Mouse (Mus musculus): ENCODE measurements at regions not wholly inside any gene's neighbourhood (a gene's known extent, or its start where the extent isn't known, plus 50 kb on each side); places are given as distances from the start of the nearest gene placed in this dataset.
A peak's percentile ranks its signal among the peaks of the same experiment; 100 is the strongest.

DNA sequence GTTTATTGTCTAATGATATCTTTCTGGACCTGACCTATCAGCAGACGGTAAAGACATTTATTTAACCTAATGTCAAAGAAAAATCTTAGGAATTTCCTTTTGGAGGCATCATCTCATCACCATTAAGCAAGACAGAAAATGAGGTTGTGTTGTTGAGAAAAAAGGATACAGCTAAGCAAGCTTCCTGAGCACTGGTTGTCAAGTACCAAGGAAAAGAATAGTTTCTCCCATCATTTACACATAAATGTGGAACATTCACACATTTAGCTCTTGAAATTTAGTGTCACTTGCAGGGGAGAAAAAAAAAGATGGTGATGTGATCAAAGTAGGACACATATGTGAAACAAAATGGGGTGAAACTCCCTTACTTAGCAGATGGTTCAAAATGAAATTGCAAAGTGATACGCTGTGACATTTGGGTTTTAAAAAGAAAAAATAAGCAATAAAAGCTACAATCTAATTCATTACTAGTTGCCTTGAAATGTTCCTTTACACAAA, 157.7 kb upstream of the 1700009N14Rik start:
- WGBS, result 84% methylated on average over 2 of the region's 2 CpGs
- H3K36me3 ChIP-seq, result no peaks in the 10 kb centered on the region
- H3K4me3 ChIP-seq, result no peak overlapping the region
- H3K27ac ChIP-seq, result no peak overlapping the region
- no peaks in the 10 kb centered on the region for H3K27me3 ChIP-seq
- no peaks in the 10 kb centered on the region for H3K9me3 ChIP-seq
- no peaks in the 10 kb centered on the region for H3K4me1 ChIP-seq
- no peak for ATAC-seq (ENCODE audit: insufficient number of reproducible peaks, insufficient read depth, low FRiP score, low TSS enrichment, low read depth)
- H3K9ac ChIP-seq, result no peak overlapping the region
- no peak overlapping the region for H3K4me2 ChIP-seq

DNA sequence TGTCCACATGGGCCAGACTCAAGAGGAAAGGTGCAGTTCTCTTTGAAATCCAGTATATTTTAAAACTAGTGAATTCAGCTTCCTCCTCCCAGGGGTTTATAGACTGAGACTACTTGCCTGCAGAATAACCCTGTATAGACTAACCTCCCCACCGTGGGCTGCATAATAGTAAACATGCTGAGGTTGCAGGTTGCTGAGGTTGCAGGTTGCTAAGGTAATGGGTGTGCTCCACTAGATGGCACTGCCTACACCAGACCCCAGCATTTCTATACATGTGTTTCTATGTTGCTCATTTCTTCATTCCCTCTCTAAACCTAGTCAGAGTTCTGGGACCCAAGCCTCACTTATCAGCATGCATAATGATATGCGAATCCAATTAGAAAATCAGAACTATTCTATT, 140.0 kb upstream of the 1700009N14Rik start:
- no peaks in the 10 kb centered on the region for H3K36me3 ChIP-seq
- H3K9me3 ChIP-seq, result no peaks in the 10 kb centered on the region
- no peak overlapping the region for H3K27ac ChIP-seq
- H3K9ac ChIP-seq, result no peak overlapping the region
- H3K4me2 ChIP-seq, result no peak overlapping the region
- 53% methylated on average over 2 of the region's 2 CpGs for WGBS
- H3K4me1 ChIP-seq, result no peaks in the 10 kb centered on the region
- peak; percentile 43; the same call in 1 of the 2 replicates for ATAC-seq (ENCODE audit: insufficient number of reproducible peaks, insufficient read depth, low FRiP score, low TSS enrichment, low read depth)
- no peaks in the 10 kb centered on the region for H3K27me3 ChIP-seq
- no peak overlapping the region for H3K4me3 ChIP-seq

DNA sequence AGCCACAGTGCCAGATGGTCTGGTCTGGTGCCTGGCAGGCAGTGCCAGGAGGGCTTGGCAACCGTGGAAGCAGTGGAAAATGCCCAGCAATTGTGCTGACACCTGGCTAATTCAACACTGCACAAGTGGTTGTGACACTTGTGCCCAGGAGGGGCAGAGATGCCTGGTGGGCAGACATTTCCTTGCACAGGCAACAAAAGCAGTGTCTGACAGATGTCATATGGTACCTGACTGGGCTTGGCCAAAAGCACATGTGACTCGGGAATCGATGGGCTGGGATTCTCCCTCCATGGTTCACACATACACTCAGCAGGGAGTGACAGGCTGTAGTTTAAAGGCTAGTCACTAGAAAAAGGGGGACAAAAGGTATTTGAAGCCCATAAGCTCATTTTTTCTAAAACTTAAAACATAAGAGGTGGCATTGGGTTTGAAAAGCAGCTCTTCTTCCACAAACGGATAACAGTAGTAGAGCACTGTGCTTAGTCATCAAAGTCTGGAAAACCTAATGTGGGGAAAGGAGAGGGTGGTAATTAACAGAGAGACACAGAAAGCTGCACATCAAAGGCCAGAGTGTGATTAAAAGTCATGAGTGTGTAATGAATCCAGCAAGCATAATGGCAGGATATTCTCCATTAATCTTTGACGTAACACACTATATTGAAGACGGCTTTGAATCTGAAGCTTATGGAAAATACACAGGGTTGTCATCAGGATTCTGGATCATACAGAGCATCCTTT, 105.5 kb upstream of the 1700009N14Rik start:
- no peak for ATAC-seq (ENCODE audit: insufficient number of reproducible peaks, insufficient read depth, low FRiP score, low TSS enrichment, low read depth)
- WGBS, result 77% methylated on average over 6 of the region's 6 CpGs
- no peak overlapping the region for H3K27ac ChIP-seq

DNA sequence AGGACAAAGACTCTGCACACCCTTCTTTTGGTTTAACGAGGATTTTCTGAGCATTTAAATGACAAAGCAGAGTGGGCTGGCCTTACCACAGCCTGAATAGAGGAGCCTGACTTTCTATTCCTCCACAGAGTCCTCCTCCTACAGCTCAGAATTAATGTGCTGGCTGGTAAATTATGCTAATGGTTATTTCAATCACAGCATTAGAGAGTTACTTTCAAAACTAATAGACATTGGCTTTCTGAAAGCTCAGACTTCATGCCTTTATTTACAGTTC, 105.0 kb upstream of the 1700009N14Rik start:
- ATAC-seq (ENCODE audit: insufficient number of reproducible peaks, insufficient read depth, low FRiP score, low TSS enrichment, low read depth), result no peak
- Histone ChIP-seq H3K9ac (no peak overlapping the region), H3K4me1 (no peaks in the 10 kb centered on the region), H3K4me2 (no peak overlapping the region), H3K27me3 (no peaks in the 10 kb centered on the region), H3K36me3 (no peaks in the 10 kb centered on the region), H3K9me3 (no peaks in the 10 kb centered on the region), H3K27ac (no peak overlapping the region), H3K4me3 (no peak overlapping the region)
- WGBS, result 34% methylated on average over 1 of the region's 1 CpGs

More for the DNA sequence above, 105.5 kb upstream of the 1700009N14Rik start:
- Histone ChIP-seq H3K9ac (no peak overlapping the region), H3K27me3 (no peaks in the 10 kb centered on the region), H3K36me3 (no peaks in the 10 kb centered on the region), H3K4me2 (no peak overlapping the region), H3K4me3 (no peak overlapping the region), H3K4me1 (no peaks in the 10 kb centered on the region), H3K9me3 (no peaks in the 10 kb centered on the region)

DNA sequence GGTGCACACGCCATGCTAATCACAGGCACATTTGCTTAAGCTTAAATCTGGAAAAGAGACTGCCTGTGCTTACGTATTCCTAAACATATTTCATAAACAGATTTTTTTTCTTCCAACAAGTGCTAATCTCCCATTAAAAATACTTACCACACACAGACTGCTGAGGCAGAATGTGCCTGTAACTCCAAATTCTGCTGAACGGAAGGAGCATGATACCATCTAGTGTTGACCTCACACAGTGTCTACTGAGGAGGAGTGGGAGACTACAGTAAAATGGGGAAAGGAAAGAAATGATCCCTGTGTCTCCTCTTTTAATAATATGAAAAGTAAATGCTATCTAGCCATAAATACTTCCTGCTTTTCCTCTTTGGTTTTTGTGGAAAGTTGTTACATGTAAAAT, 81.9 kb upstream of the 1700009N14Rik start:
- Histone ChIP-seq H3K9ac (no peak overlapping the region), H3K9me3 (no peaks in the 10 kb centered on the region), H3K4me1 (no peaks in the 10 kb centered on the region), H3K27me3 (no peaks in the 10 kb centered on the region), H3K4me3 (no peak overlapping the region), H3K4me2 (no peak overlapping the region), H3K36me3 (no peaks in the 10 kb centered on the region), H3K27ac (no peak overlapping the region)
- ATAC-seq (ENCODE audit: insufficient number of reproducible peaks, insufficient read depth, low FRiP score, low TSS enrichment, low read depth), result no peak
- WGBS, result 73% methylated on average over 3 of the region's 3 CpGs

DNA sequence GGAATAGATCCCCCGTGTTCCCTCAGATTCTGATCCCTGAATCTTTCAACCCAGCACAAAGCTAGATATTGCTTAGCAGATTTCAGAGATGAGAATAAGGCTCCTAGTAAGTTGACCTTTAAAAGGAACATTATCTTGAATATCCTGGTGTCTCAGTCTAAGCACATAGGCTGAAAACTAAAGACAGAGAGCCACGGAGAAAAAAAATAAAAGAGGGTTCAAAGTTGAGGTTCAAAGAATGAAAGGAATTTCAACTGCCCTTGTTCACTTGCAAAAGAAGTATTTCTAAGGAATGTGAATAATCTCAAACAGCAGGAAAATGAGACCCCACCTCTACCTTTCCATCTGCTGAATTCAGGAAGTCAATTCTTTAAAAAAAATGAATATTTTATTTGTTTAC, 69.3 kb upstream of the 1700009N14Rik start:
- Histone ChIP-seq H3K27ac (no peak overlapping the region), H3K9ac (no peak overlapping the region), H3K36me3 (no peaks in the 10 kb centered on the region), H3K4me3 (no peak overlapping the region), H3K4me1 (no peaks in the 10 kb centered on the region), H3K4me2 (no peak overlapping the region), H3K9me3 (no peaks in the 10 kb centered on the region), H3K27me3 (no peaks in the 10 kb centered on the region)
- 54% methylated on average over 2 of the region's 2 CpGs for WGBS
- no peak for ATAC-seq (ENCODE audit: insufficient number of reproducible peaks, insufficient read depth, low FRiP score, low TSS enrichment, low read depth)

DNA sequence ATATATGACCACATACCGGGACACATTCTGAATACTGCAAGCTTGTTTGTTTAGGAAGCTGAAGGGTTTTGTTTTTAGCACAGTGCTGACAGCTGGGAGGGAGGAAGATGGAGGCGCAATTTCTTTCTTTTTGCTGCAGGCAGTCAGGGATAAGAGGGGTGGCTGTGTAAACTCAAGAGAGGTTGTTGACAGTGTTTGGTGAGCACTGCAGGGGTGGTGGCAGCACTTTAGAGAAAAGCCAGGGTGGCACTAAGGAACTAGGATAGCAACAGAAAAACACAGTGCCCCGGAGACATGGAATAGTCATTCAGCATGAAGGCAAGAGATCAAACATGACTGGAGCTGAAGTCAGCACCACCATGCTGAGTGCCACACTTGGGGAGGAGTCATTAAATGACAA, 51.9 kb upstream of the 1700009N14Rik start:
- no peak for ATAC-seq (ENCODE audit: insufficient number of reproducible peaks, insufficient read depth, low FRiP score, low TSS enrichment, low read depth)

More for the DNA sequence above, 51.9 kb upstream of the 1700009N14Rik start:
- no peak overlapping the region for H3K9ac ChIP-seq
- H3K27ac ChIP-seq, result no peak overlapping the region
- WGBS, result 41% methylated on average over 3 of the region's 3 CpGs
- no peak overlapping the region for H3K4me2 ChIP-seq
- no peaks in the 10 kb centered on the region for H3K4me1 ChIP-seq
- no peaks in the 10 kb centered on the region for H3K36me3 ChIP-seq
- no peaks in the 10 kb centered on the region for H3K9me3 ChIP-seq
- no peaks in the 10 kb centered on the region for H3K27me3 ChIP-seq
- H3K4me3 ChIP-seq, result no peak overlapping the region
